Mouse (Mus musculus) intestine, embryonic 14.5 days (tissue): ENCODE results near the gene Ggps1. TPM values are rescaled to one million over a fixed set of nuclear protein-coding genes. Genes with fewer than 3 reads are reported as not detected.

ENCODE experiments used
- ATAC-seq: fragments of 200-750 bp; cut with Nextera tagmentation; replicated peaks from 2 replicates; pipeline ENCODE4 v1.8.0; 2017; ENCODE audit warnings: low read depth, moderate number of reproducible peaks, moderate TSS enrichment, moderate library complexity; ENCODE audit not compliant: low FRiP score, low TSS enrichment
- DNase-seq: peaks from one replicate; pipeline ENCODE4 v3.0.0-alpha.2; 2018; ENCODE audit warnings: low spot score
- H3K27ac ChIP-seq: fragments of 300-500 bp; sonication (generic); 2 replicates; pipeline ENCODE4 v1.5.1; 2014; ENCODE audit warnings: low read depth, mild to moderate bottlenecking, control low read depth
- H3K27me3 ChIP-seq: fragments of 300-500 bp; sonication (generic); replicated peaks from 2 replicates; pipeline ENCODE4 v1.6.1; 2014; ENCODE audit warnings: low read length, control low read depth; ENCODE audit not compliant: control insufficient read depth, insufficient read depth
- H3K36me3 ChIP-seq: fragments of 300-500 bp; sonication (generic); 2 replicates; pipeline ENCODE4 v1.6.1; 2014; ENCODE audit warnings: low read length, control low read depth; ENCODE audit not compliant: control insufficient read depth, insufficient read depth
- H3K4me1 ChIP-seq: fragments of 300-500 bp; sonication (generic); replicated peaks from 2 replicates; pipeline ENCODE4 v1.6.1; 2014; ENCODE audit warnings: low read length, control low read depth, mixed read lengths; ENCODE audit not compliant: control insufficient read depth, insufficient read depth
- H3K4me2 ChIP-seq: fragments of 300-500 bp; sonication (generic); 2 replicates; pipeline ENCODE4 v1.6.1; 2014; ENCODE audit warnings: low read length
- H3K4me3 ChIP-seq: fragments of 300-500 bp; sonication (generic); 2 replicates; pipeline ENCODE4 v1.5.1; 2014; ENCODE audit warnings: low read depth, low read length, control low read depth, mixed read lengths
- H3K9ac ChIP-seq: fragments of 300-500 bp; sonication (generic); 2 replicates; pipeline ENCODE4 v1.6.1; 2014; ENCODE audit warnings: mild to moderate bottlenecking, low read length
- H3K9me3 ChIP-seq: fragments of 300-500 bp; sonication (generic); 2 replicates; pipeline ENCODE4 v1.6.1; 2016; ENCODE audit warnings: low read length, control low read depth; ENCODE audit not compliant: control insufficient read depth
- WGBS: fragments of 180-500 bp; shearing (Covaris S2); extraction: QIAGEN DNeasy Blood & Tissue Kit; methylation state at CpG from one replicate; pipeline ENCODE4 v1.1.7; 2014; 5-methylcytosine and 5-hydroxymethylcytosine counted together
- polyA plus RNA-seq: library from polyadenylated mRNA; unstranded; fragments of >200 nt; fragmentation: Nextera tagmentation; extraction: Ambion mirVana; gene quantifications from 2 replicates; pipeline ENCODE4 v1.2.1, GENCODE M21; 2014

The Ggps1 gene
- polyA plus RNA-seq, 1 experiment from 2014 or later, result 46.2 TPM

- Histone ChIP-seq H3K27me3 (no peaks in the 10 kb centered on the region), H3K36me3 (no peaks in the 10 kb centered on the region), H3K4me2 (no peak overlapping the region), H3K9ac (no peak overlapping the region), H3K4me1 (peaks cover 3% of the 10 kb centered on the region; the same call in 1 of the 2 replicates), H3K27ac (no peak overlapping the region), H3K9me3 (no peaks in the 10 kb centered on the region), H3K4me3 (no peak overlapping the region)
- no peak for DNase-seq
- ATAC-seq, result no peak
Measured at GRCm38 (mm10) chr13:14068035-14068434, 4.7 kb upstream of the Ggps1 start.

DNA sequence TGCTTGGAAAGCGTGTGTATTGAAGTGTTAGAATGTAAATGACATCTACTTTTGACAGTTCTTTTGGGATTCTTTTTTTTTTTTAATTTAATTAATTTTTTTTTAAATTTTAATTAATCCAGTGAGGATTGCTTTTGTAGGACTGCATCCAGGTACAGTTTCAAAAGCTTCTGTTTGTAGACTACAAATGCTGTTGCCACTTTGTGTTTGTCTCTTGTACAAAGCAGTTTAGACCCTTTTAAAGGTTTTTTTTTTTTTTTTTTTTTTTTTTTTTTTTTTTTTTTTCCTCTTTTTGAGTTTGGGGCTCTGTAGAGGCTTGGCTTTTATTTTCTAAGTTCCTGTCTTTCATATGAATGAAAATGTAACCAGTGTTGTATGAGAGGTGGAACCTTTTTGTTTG, 2.4 kb upstream of the Ggps1 start:
- Histone ChIP-seq H3K36me3 (no peaks in the 10 kb centered on the region), H3K27ac (no peak overlapping the region), H3K9ac (no peak overlapping the region), H3K4me3 (no peak overlapping the region), H3K9me3 (no peaks in the 10 kb centered on the region), H3K27me3 (no peaks in the 10 kb centered on the region), H3K4me1 (peaks cover 9% of the 10 kb centered on the region), H3K4me2 (no peak overlapping the region)
- no peak for ATAC-seq
- 78% methylated on average over 1 of the region's 1 CpGs for WGBS
- DNase-seq, result no peak

DNA sequence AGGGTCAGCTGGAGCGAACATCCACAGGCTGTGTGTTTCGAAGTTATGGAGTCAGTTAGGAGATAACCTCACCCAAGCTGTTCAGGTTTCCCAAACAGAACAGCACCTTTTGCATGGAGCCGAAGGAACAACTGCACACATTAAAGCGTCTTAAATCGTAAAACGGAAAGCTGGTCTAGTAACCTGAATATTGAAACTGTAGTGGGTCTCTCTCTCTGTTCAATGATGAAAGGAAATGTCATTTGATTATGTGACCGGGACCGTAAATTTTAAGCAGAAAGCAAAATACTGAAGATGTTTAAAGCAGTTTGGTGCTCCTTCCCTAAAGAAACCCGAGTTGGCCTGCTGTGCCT, 1.7 kb upstream of the Ggps1 start:
- H3K4me2 ChIP-seq, result peak overlapping the region; percentile 51
- no peak overlapping the region; the same call in 1 of the 2 replicates for H3K27ac ChIP-seq
- H3K4me3 ChIP-seq, result peak overlapping the region; percentile 91
- no peaks in the 10 kb centered on the region; the same call in 1 of the 2 replicates for H3K36me3 ChIP-seq
- 15% methylated on average over 9 of the region's 9 CpGs for WGBS
- DNase-seq (no peak), ATAC-seq (no peak)
- no peaks in the 10 kb centered on the region for H3K9me3 ChIP-seq
- H3K9ac ChIP-seq, result peak overlapping the region; percentile 87
- no peaks in the 10 kb centered on the region for H3K27me3 ChIP-seq
- peaks cover 9% of the 10 kb centered on the region for H3K4me1 ChIP-seq

- Histone ChIP-seq H3K9ac (peak overlapping the region; percentile 87), H3K4me1 (peaks cover 9% of the 10 kb centered on the region), H3K4me2 (peak overlapping the region; percentile 51), H3K27ac (peak overlapping the region; percentile 97), H3K36me3 (no peaks in the 10 kb centered on the region; the same call in 1 of the 2 replicates), H3K4me3 (peak overlapping the region; percentile 91), H3K27me3 (no peaks in the 10 kb centered on the region), H3K9me3 (no peaks in the 10 kb centered on the region)
- DNase-seq (peak; percentile 76), ATAC-seq (no peak; the same call in 1 of the 2 replicates)
- WGBS, result under 1% methylated on average over 54 of the region's 65 CpGs
Measured at GRCm38 (mm10) chr13:14064341-14065027, 1.2 kb upstream of the Ggps1 start.

- Histone ChIP-seq H3K36me3 (no peaks in the 10 kb centered on the region; the same call in 1 of the 2 replicates), H3K9me3 (no peaks in the 10 kb centered on the region), H3K4me2 (peak overlapping the region; percentile 51; the same call in 1 of the 2 replicates), H3K9ac (peak overlapping the region; percentile 87), H3K4me3 (peak overlapping the region; percentile 91), H3K4me1 (peaks cover 9% of the 10 kb centered on the region), H3K27me3 (no peaks in the 10 kb centered on the region), H3K27ac (peak overlapping the region; percentile 97)
- under 1% methylated on average over 17 of the region's 31 CpGs for WGBS
- ATAC-seq (peak; percentile 47), DNase-seq (no peak)
Measured at GRCm38 (mm10) chr13:14063942-14064271, 619 bp upstream of the Ggps1 start.

DNA sequence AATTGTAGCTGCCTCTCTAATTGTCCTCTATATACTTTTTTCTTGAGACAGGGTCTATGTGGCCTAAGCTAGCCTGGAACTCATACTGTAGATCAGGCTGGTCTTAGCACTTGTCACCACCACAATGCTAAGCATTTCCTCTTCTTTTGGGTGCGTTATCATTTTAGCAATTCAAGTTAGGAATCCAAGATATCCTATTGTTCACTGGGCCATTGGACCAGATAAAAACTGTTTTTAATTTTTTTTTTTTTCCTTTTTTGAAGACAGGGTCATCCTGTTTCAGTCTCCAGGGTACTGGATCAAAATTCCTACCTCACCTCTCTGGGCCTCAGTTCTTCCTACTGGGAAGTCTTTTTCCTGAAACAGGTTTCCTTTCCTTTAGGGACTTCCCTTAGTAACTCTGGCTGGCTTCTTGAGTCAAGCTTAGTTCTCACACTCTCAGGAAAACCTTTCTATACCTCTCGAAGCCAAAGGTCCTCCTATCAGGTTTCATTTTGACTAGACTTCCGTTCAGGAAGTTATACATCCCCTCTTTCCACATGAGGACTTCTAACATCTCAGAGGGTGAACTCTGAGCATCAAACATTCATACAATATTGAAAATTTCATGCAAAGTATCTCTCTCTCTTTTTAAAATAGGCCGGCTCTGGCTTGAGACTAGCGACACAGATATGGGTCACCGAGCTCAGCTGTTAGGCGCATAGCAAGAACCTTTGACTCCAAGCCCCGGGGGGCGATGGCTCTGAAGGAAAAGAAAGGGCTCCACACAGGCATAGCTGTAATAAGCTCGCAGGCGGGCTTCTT, 877 bp downstream of the Ggps1 start:
- H3K4me3 ChIP-seq, result peak overlapping the region; percentile 91
- no peaks in the 10 kb centered on the region for H3K27me3 ChIP-seq
- peak overlapping the region; percentile 85 for H3K27ac ChIP-seq
- H3K4me2 ChIP-seq, result peak overlapping the region; percentile 74
- peaks cover 7% of the 10 kb centered on the region for H3K4me1 ChIP-seq
- ATAC-seq, result no peak
- 6% methylated on average over 11 of the region's 11 CpGs for WGBS
- peaks cover 5% of the 10 kb centered on the region; the same call in 1 of the 2 replicates for H3K36me3 ChIP-seq
- H3K9me3 ChIP-seq, result no peaks in the 10 kb centered on the region
- no peak for DNase-seq
- H3K9ac ChIP-seq, result peak overlapping the region; percentile 77

DNA sequence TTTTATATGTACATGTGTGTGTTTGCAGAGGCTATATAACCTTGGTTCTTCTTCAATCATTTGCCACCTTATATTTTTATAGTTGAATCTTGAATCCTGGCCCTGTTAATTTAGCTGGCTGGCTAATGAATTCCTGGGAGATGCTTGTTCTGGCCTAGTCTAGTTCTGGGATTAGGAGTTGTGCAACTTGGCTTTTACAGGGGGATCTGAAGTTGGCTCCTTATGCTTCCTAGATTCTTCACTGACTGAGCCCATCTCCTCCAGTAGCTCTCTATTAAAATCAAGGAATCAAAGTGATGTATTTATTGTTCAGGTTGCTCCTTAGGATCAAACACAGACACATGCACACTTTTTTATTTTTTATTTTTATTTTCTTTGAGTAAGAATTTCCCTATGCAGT, 3.7 kb downstream of the Ggps1 start:
- no peak overlapping the region for H3K27ac ChIP-seq
- ATAC-seq (no peak), DNase-seq (no peak)
- H3K27me3 ChIP-seq, result no peaks in the 10 kb centered on the region
- no peak overlapping the region for H3K9ac ChIP-seq
- H3K4me2 ChIP-seq, result no peak overlapping the region
- peaks cover 6% of the 10 kb centered on the region for H3K4me1 ChIP-seq
- peaks cover 29% of the 10 kb centered on the region for H3K36me3 ChIP-seq
- no peak overlapping the region for H3K4me3 ChIP-seq
- no peaks in the 10 kb centered on the region for H3K9me3 ChIP-seq

GRCm38 (mm10) chr13:14056801-14057200, 6.5 kb downstream of the Ggps1 start:
- H3K4me2 ChIP-seq, result no peak overlapping the region
- H3K9me3 ChIP-seq, result no peaks in the 10 kb centered on the region
- no peak overlapping the region for H3K27ac ChIP-seq
- WGBS, result 93% methylated on average over 3 of the region's 3 CpGs
- DNase-seq, result no peak
- ATAC-seq, result no peak
- H3K36me3 ChIP-seq, result peaks cover 57% of the 10 kb centered on the region
- H3K4me3 ChIP-seq, result no peak overlapping the region
- H3K4me1 ChIP-seq, result peaks cover under 1% of the 10 kb centered on the region; the same call in 1 of the 2 replicates
- H3K9ac ChIP-seq, result no peak overlapping the region
- no peaks in the 10 kb centered on the region for H3K27me3 ChIP-seq
